Mouse (Mus musculus) embryo, embryonic 9.5 days (tissue): ENCODE measurements around the gene Mthfsd.

Source experiments
- DNase-seq: peaks from one replicate; pipeline ENCODE4 v3.0.0-alpha.2; 2017; ENCODE audit errors: extremely low spot score

The Mthfsd gene

DNA sequence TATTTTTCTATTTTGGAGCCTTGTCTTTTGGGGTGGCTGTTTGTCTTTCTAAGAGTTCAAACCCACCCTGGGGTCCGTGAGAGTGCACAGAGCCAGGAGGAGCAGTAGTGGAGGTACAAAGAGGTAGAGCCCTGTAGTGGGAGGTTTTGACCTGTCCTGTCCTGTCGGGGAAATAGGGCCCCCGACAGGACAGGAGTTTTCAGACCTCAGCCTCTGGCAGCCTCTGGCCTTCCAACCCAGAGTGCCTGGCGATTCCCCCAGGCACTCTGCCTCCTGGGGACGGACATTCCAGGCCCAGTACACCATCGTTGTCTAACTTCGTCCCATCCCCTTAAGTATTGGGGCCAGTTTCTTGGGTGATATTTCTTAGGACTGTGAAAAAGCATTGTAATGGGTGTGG is 14.2 kb upstream of the Mthfsd start:
- DNase-seq: no peak

DNA sequence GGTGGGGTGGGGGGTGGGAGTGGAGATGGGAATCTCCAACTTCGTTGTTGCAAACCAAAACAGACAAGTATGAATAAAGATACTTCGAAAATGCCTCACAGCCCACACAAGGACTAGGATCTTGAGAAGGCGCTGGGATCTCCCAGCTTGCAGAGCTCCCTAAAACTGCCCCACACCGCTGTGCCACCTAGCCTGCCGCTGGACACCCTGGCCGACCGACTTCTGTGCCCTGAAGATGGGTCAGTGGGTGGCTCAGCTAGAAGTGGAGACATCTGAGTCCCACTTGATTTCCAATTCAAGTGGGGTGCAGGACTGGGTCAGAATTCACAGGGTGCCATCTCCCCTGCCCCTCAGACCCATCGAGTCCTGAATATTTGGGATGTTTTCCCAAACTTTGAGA is 13.5 kb upstream of the Mthfsd start:
- DNase-seq: peak; percentile 25

DNA sequence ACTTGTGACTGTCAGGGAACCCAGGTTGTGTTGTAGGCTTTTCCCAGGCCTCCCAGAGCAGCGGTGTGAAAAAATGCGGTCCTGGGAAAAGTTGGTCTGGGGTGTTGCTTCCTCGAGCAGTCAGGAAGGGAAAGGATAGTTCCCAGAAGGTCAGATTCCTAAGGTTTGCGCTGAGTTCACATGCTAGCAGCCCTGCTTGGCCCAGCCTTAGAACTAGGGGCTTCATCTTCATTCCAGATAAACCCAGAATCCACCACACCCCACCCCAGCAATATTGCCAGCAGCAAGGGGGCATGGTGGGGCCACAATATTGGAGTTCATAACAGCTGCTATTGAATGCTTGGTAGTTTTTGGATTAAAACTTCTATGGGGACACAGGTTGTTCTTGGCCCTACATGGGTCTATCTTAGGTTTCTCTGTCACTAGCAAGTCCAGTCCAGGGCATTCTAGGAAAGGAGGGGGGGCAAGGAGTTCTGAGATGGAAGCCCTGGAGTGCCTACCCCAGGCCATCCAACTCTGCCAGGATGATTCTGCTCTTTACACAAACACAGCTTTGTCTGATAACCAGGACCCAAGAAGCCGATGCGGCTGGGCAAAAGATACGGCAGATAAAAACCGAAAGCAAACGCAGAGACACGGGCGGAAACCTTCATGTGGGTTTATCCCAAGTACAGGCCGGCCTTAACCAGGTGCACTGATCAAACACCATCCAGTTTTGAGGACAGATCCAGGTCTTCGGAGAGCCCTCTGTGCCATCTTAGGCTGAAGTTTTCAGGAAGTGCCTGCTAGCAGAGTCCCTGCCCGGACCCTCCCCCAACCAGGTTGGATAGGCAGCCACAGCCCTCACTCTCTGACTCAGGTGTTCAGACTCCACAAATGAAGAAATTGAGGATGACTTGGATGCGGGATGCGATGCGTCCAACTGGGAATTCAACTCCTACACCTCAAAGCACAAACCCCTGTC is 12.5 kb upstream of the Mthfsd start:
- peak; percentile 20 for DNase-seq

DNA sequence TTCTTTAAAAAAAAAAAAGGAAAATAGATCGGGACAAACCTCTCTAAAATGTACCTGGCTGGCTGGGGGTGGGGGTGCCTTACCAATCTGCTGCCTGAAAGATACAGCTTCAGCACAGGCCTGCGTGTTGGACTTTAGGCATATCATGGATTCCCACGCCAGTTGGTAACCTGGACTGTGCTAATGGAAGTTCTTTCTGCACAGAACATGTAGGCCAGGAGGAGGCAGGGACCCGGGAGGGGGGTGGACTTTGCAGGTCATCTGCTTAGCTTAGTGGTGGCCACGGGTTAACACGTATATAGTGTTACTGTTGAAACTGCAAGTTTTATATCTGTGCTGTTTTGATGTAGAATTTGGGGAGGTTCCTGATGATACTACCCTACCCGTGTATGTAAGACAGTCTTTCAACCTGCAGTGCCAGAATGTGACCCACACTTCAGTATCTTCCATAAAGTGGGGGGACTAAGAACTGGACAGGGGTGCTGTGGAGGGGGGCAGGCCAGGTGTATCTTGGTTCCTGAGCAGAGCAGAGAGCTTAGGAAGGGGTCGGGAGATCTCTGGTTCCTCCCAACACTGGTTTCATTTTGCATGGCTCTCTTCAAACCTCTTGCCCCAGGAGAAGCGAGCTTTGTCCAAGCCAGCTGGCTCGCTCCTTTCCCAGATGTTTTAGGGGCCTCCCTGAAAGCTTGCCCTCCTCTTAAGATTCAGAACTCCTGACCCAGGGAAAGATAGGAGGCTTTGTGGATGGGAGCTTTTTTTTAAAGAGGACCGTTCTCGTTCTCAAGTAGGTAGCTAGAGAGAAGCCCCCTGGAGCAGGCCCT is 11.7 kb upstream of the Mthfsd start:
- peak; percentile 29 for DNase-seq

DNA sequence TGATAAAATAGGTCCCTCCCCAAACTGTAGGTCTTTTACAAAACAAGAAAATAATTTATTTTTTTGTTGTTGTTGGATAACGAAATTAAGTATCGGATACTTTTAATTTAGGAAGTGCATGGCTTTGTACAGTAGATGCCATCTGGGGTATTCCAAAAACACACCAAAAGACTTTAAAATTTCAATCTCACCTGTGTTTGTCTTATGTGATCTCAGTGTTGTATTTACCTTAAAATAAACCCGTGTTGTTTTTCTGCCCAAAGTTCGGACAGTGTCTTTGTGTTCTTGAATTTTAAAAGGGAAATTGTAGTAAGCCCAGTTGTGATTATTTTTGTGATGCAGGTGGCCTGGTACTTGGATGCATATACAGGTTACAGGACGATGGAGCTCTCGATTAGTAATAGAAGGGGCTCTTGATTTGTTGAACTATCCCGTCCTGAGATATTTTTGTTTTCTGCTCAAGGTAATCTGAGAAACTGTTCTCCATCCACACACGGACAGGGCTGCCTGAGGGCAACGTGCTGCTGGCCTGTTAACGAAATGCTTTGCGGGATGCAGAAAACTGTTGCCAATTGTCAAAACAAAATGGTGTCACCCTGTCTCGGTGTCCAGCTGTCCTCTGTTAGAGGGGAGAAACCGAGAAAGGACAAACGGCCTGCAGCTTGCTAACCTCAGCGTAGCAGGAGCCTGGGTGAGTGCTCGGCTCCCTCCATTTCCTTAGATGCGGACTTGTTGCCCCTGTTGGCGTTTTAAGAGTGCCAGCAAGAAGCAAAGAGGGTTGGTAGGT is 10.6 kb upstream of the Mthfsd start:
- peak; percentile 48 for DNase-seq

DNA sequence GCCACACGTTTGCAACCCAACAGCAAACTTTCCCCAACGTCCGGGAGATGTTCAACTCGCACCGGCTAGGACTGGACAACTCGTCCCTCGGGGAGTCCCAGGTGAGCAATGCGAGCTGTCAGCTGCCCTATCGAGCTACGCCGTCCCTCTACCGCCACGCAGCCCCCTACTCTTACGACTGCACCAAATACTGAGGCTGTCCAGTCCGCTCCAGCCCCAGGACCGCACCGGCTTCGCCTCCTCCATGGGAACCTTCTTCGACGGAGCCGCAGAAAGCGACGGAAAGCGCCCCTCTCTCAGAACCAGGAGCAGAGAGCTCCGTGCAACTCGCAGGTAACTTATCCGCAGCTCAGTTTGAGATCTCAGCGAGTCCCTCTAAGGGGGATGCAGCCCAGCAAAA is 9.7 kb upstream of the Mthfsd start:
- peak; percentile 47 for DNase-seq

DNA sequence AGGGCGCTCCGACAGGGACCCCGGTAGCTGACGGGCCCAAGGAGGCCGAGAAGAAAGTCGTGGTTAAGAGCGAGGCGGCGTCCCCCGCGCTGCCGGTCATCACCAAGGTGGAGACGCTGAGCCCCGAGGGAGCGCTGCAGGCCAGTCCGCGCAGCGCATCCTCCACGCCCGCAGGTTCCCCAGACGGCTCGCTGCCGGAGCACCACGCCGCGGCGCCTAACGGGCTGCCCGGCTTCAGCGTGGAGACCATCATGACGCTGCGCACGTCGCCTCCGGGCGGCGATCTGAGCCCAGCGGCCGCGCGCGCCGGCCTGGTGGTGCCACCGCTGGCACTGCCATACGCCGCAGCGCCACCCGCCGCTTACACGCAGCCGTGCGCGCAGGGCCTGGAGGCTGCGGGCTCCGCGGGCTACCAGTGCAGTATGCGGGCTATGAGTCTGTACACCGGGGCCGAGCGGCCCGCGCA is 9.0 kb upstream of the Mthfsd start:
- DNase-seq: peak; percentile 39

DNA sequence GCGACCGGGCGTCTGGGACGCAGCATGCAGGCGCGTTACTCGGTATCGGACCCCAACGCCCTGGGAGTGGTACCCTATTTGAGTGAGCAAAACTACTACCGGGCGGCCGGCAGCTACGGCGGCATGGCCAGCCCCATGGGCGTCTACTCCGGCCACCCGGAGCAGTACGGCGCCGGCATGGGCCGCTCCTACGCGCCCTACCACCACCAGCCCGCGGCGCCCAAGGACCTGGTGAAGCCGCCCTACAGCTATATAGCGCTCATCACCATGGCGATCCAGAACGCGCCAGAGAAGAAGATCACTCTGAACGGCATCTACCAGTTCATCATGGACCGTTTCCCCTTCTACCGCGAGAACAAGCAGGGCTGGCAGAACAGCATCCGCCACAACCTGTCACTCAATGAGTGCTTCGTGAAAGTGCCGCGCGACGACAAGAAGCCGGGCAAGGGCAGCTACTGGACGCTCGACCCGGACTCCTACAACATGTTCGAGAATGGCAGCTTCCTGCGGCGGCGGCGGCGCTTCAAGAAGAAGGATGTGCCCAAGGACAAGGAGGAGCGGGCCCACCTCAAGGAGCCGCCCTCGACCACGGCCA is 8.5 kb upstream of the Mthfsd start:
- peak; percentile 64 for DNase-seq

DNA sequence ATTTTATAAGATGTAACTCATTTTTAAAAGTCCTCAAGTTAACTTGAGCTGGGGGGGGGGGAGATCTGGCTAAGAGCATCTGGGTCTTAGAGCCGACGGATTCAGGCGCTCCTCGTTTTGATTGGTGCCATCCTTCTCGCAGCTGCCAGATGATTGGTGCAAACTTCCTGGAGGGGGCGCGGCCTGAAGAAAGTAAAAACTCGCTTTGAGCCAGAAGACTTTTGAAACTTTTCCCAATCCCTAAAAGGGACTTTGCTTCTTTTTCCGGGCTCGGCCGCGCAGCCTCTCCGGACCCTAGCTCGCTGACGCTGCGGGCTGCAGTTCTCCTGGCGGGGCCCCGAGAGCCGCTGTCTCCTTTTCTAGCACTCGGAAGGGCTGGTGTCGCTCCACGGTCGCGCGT is 7.8 kb upstream of the Mthfsd start, which contains the start of gene Foxc2:
Gene Foxc2 (plus strand): TSS at position 224 of the 400 bp plus-strand sequence.
- peak; percentile 82 for DNase-seq

DNA sequence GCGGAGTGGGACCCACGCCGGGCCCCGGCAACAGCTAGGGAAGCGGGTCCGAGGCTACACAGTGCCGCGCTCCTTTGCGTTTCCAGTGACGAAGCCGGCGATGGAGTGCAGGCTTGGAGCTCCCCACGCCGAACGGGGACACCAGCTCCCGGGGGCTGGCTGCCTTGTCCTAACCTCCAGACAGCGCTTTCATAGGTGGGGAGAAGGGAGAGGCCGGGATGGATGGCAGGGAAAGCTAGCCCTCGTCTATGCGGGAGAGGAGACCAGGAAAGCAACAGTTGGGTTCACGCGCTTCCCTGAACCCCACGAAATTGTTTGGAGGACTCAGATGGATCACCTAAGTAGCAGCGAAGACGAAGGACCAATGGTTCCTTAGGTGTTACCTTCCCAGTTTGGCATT is 6.9 kb upstream of the Mthfsd start:
- peak; percentile 48 for DNase-seq

DNA sequence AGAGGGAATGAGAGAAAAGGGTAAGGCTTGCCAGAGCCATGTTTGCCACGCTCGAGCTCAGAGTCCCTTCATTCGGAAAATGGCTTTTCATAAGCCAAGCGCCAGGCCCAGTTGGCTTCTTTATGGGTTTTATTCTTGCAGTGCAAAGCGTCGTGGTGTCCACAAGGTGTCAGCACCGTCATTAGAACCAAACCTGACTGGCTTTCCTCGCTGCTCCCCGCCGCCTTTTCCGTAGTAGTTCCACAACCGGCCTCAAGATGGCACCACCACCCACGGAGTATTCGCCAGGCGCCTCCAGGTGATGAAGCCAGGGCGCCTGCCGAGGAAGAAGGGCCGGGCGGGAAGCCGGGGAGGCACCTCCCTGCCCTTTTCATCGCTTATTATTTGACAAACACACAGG is 5.1 kb upstream of the Mthfsd start:
- DNase-seq: peak; percentile 99

DNA sequence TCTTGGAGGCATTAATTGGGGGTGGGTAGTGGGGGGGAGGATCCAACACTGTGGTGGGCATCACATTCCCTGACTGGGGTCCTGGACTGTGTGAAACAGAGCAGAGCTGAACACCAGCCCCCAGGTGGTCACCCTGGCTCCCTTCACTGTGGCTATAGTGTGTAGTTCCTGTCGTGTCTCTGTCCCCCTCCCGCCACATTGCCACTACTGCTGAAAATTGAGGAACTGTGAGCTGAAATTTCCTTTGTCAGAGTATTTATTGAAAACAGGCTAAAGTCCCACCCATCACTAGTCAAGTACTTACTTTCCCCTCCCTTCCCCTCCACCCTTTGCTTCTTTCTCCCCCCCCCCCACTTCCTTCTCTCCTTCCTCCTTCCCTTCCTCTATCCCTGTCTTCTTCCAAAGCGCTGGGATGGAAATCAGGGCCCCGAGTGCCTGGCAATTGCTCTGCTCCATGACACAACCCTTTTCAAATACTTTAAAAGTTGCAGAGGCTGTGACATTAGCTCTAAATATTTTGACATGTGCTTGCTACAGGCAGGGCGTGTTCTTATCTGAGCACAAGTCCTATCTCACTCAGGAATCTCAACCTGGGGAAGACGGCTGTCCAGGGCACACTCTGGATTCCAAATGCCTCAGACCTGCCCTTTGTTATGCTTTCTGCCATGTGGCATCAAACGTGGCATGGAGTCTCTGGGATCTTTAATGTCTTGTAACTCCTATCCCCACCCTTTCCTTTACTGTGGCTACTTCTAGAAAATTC is 3.1 kb upstream of the Mthfsd start:
- no peak for DNase-seq

DNA sequence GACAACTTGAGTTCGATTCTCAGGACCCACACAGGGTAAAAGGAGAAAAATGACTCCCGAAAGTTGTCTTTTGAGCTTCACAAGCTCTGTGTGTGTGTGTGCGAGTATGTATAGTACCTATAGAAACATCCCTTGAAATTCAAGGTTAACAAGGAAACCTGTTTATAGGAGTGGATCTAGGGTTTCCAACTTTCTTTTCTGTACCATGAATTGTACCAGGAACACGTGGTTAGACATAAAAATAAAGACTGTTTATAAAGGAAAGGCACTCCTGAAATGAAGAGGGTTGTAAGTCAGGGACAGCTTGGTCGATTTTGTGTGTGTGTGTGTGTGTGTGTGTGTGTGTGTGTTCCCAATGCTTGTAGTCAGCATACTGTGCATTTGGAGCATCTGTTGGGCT is 465 bp upstream of the Mthfsd start:
- no peak for DNase-seq

DNA sequence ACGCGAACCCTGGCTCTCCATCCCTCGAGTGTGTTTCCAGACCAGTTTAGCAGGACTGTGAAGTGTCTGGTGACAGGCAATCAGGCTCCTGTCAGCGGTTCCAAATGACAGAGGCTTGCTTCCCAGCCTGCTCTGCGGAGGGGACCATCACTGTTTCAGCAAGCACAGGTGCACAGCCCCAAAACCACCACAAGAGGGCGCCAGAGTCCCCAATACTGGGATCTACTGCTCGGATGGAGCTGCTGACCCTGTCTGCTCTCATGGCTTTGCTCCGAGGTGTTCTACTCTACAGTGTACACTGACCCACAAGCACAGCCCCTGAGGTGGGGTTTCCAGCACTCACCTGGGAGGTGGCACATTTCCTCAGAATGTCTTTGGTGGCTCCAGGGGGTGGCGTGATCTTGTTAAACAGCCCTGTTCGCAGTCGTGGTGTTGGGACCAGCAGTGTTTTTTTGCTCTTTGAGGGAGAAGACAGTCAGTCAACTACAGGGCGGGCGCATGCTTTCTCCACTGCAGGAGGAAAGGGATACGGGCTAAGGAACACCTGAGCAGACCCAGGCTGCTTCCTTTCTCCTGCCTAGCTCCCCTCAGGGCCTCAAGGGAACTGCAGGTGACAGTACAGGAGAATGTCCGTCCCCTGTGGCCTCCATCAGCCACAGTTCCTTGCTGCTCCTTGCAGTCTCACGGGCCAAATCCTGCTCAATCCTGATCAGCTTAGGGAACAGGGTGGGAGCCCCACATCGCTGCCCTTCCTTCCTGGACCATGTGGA is 4.0 kb downstream of the Mthfsd start:
- peak; percentile 84 for DNase-seq

DNA sequence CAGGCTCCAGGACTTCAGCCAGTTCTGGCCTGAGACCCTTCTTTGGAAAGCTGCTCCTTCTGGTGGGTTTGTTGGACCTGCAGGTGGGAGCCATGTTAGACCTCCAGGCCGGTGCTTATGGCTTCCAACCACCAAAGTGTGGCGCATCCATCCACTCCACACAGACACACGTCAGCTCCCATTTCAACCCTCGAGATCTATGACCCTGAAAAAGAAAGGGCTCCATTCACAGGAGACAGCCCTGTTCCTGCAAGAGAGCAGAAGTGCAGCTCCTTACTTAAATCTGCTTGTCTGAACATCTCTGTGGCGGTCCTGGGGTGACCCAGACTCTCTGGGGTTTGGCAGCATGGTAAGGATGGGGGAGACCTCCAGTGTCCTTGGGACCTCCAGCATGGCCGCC is 14.7 kb downstream of the Mthfsd start:
- DNase-seq: no peak

DNA sequence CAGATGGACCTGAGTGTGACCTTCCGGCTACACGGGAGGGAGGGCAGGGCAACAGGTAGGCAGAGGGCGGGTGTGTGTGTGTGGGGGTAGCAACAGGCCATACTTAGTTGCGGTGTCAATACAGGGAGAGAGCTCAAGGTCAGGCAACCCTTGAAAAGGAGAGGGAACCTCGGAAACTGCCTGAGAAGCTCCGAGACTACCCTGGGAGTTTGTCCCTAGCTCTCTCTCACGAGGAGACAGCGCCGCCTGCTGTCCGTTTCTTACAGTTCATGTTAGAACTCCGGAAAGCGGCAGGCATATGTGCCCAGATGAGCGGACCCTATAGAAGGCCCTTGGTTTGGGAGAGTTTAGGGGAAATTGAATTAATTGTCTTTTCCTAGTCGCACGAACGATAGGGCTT is 15.6 kb downstream of the Mthfsd start:
- DNase-seq: peak; percentile 90

DNA sequence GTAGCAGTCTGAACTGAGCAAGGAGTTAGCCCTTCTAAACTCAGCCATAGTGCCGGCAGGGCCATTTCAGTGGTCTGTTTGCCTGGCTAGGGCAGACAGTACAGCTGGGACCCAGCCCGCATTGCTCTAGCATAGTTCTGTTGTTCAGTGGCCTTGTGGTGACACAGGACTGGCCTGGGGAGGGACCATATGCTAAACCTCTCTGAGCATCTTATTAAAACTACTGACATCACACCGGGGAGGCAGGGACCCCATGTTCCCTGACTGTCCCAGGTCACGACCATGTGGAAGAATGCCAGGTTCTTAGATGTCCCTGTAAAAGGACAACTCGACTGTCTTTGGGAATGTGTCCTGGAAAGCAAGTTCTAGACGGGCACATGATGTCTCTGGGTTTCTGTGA is 16.1 kb downstream of the Mthfsd start:
- DNase-seq: no peak

DNA sequence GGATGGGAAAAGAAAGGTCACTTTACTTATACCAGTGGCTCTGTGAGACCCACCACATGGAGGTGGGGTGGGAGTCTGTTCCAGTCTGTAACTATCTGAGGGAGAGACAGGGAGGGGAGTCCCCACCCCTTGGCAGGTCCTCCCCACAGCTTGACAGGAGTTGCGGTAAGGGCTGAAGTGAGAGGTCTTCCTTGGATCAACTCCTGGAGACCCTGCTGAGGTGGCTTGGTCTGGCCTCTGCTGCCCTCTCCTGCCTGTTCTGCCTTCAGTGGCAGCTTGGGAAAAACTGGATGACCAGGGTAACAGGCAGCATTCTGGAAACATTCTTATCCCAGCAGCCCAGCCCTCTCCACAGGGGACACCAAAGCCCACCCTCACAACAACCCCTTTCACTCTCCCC is 17.5 kb downstream of the Mthfsd start:
- no peak for DNase-seq

DNA sequence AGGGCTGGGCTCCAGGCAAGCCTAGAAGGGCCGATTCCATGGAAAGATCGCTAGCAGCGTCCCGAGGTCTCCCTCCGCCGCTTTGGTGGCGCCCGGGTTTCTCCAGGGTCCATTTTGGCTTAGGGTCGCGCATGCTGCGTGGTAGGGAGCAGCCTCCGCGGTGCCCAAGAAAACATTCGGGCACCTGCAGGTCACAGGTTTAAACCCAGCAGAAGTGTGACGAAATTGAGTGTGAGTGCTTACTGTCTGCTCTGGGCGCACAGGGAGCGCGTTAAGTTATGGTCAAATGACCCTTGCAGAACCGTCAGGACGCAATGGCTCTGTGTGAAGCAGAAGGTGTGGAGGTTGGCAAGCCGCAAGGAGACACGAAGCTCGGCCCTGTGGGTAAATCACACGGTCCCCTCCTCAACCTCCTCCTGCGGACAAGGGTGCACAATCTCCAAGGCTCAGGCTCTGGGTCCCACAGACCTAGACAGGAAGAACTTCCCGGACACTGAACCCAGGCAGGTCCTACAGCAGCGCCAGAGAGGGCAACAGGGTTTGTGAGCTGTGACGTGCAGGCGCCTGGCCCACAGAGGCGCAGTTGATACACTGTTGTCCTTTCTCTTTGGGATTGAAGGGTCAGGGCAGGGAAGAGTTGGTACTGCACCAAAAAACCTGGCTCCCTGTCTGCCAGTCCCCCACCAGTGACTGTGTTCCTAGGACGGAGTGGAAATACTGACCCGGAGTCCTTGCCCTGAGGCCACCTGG is 18.4 kb downstream of the Mthfsd start:
- no peak for DNase-seq
